Mouse (Mus musculus) embryo, embryonic 11.5 days (tissue): ENCODE measurements around the gene Ctnnb1.

Experiments used
- DNase-seq: peaks from one replicate; pipeline ENCODE4 v3.0.0-alpha.2; 2012; ENCODE audit warnings: low read depth, low spot score

Ctnnb1 gene

GRCm38 (mm10) chr9:120961969-120962700, 33.1 kb downstream of the Ctnnb1 start:
- DNase-seq, result no peak

GRCm38 (mm10) chr9:120963104-120963503, 34.1 kb downstream of the Ctnnb1 start:
- DNase-seq, result no peak

- DNase-seq, result no peak
These were observed 34.7 kb downstream of the Ctnnb1 start for GRCm38 (mm10) chr9:120963720-120964119.

GRCm38 (mm10) chr9:120964224-120964623, 35.2 kb downstream of the Ctnnb1 start:
- DNase-seq, result no peak

GRCm38 (mm10) chr9:120965007-120965406, 36.0 kb downstream of the Ctnnb1 start:
- no peak for DNase-seq

- no peak for DNase-seq
These were observed 44.1 kb downstream of the Ctnnb1 start for GRCm38 (mm10) chr9:120973026-120973515.

GRCm38 (mm10) chr9:120974209-120974608, 45.2 kb downstream of the Ctnnb1 start:
- no peak for DNase-seq

- DNase-seq, result no peak
These were observed 47.1 kb downstream of the Ctnnb1 start for GRCm38 (mm10) chr9:120976158-120976557.

- no peak for DNase-seq
These were observed 47.8 kb downstream of the Ctnnb1 start for GRCm38 (mm10) chr9:120976856-120977255.

GRCm38 (mm10) chr9:120981777-120982176, 52.8 kb downstream of the Ctnnb1 start:
- DNase-seq, result no peak

- DNase-seq, result no peak
These were observed 54.8 kb downstream of the Ctnnb1 start for GRCm38 (mm10) chr9:120983849-120984248.

GRCm38 (mm10) chr9:120984509-120984908, 55.5 kb downstream of the Ctnnb1 start:
- no peak for DNase-seq

- DNase-seq, result no peak
These were observed 56.0 kb downstream of the Ctnnb1 start for GRCm38 (mm10) chr9:120985009-120985408.

GRCm38 (mm10) chr9:120985524-120985923, 56.5 kb downstream of the Ctnnb1 start:
- no peak for DNase-seq

GRCm38 (mm10) chr9:120986255-120986654, 57.2 kb downstream of the Ctnnb1 start:
- DNase-seq, result no peak

- no peak for DNase-seq
These were observed 58.0 kb downstream of the Ctnnb1 start for GRCm38 (mm10) chr9:120986994-120987393.

GRCm38 (mm10) chr9:120988088-120988487, 59.1 kb downstream of the Ctnnb1 start:
- DNase-seq, result no peak

GRCm38 (mm10) chr9:120989806-120990700, 61.0 kb downstream of the Ctnnb1 start:
- DNase-seq, result no peak

- no peak for DNase-seq
These were observed 62.8 kb downstream of the Ctnnb1 start for GRCm38 (mm10) chr9:120991801-120992200.

- DNase-seq, result no peak
These were observed 64.0 kb downstream of the Ctnnb1 start for GRCm38 (mm10) chr9:120993004-120993403.

GRCm38 (mm10) chr9:120994223-120995155, 65.5 kb downstream of the Ctnnb1 start:
- DNase-seq, result no peak
